Mouse (Mus musculus): ENCODE measurements around the gene Slc27a3.

Gene Slc27a3

GRCm38 (mm10) chr3:90389511-90390490, at the start of gene Slc27a3:
TSS of gene Slc27a3 (minus strand) at chr3:90389938.
- in situ Hi-C loops (cut with MboI, MseI): no loop called here

DNA sequence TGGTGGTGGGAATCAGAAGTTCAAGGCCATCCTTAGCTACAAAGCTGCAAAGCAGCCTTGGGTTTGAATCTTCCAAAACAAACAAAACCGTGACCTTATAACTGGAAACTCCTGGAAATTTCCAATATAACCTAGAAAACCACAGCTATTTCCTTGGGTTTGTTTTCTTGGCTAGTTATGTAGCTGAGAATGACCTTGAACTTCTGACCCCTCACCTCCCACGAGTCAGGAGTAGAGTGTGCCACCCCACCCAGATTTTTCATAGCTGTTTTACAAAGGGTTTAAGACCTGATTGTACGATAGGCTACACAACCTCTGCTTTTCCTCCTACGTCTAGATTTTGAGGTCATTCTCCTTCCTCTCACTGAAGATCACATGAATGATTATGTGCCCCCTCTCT, 47.4 kb upstream of the Slc27a3 start:
- in situ Hi-C loops (cut with MboI, MseI): no loop called here

GRCm38 (mm10) chr3:90434073-90434730, 44.5 kb upstream of the Slc27a3 start:
- in situ Hi-C loops (cut with MboI, MseI): no loop called here

GRCm38 (mm10) chr3:90433381-90434020, 43.8 kb upstream of the Slc27a3 start, which contains the start of gene Ints3:
TSS of gene Ints3 (minus strand) at chr3:90433622.
- in situ Hi-C loops (cut with MboI, MseI): no loop called here

- in situ Hi-C loops (cut with MboI, MseI): no loop called here
Observed at GRCm38 (mm10) chr3:90432811-90433219, 43.1 kb upstream of the Slc27a3 start.

GRCm38 (mm10) chr3:90432348-90432747, 42.6 kb upstream of the Slc27a3 start:
- in situ Hi-C loops (cut with MboI, MseI): no loop called here

DNA sequence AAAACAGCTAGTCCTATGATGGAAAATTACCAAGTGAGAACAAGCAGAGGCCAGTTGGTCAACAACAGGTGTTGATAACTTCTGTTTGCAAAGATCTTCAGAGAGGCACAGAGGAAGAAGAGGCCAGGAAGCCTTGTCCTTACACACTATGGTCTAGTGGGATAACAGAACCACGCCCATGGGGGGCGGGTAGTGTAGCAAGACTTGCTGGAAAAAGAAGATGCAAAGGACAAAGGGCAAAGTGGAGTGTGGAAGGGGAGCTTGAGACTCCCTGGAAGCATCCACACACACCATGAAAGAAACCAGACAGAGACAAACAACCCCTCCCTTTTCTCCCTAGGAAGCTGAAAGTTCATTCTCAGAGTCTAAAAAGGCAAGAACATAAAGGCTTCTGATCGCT, 39.8 kb upstream of the Slc27a3 start:
- in situ Hi-C loops (cut with MboI, MseI): no loop called here

DNA sequence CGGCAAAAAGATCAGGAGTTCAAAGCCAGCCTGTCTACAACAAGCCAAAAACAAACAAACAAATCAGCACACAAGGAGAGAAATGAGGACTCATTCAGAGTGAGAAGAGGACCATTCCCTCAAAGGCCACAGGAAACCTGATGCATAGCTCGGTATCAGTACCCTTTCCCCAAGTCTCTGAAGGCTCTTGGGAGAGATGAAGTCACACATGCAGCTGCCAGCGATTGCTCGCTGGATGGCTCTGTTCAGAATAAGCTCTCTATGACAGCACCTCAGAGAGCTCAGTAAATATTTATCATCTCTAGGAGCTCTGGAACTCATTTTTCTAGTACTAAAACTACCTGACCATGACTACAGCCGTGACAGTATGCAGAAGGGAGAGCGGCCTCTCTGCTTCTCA, 38.4 kb upstream of the Slc27a3 start:
- in situ Hi-C loops (cut with MboI, MseI): no loop called here

- in situ Hi-C loops (cut with MboI, MseI): no loop called here
Observed at GRCm38 (mm10) chr3:90427574-90427973, 37.8 kb upstream of the Slc27a3 start.

- in situ Hi-C loops (cut with MboI, MseI): no loop called here
Observed at GRCm38 (mm10) chr3:90425499-90425898, 35.8 kb upstream of the Slc27a3 start.

GRCm38 (mm10) chr3:90423549-90423948, 33.8 kb upstream of the Slc27a3 start:
- in situ Hi-C loops (cut with MboI, MseI): no loop called here

GRCm38 (mm10) chr3:90420696-90421095, 31.0 kb upstream of the Slc27a3 start:
- in situ Hi-C loops (cut with MboI, MseI): no loop called here

GRCm38 (mm10) chr3:90413011-90413396, 23.3 kb upstream of the Slc27a3 start:
- in situ Hi-C loops (cut with MboI, MseI): no loop called here

DNA sequence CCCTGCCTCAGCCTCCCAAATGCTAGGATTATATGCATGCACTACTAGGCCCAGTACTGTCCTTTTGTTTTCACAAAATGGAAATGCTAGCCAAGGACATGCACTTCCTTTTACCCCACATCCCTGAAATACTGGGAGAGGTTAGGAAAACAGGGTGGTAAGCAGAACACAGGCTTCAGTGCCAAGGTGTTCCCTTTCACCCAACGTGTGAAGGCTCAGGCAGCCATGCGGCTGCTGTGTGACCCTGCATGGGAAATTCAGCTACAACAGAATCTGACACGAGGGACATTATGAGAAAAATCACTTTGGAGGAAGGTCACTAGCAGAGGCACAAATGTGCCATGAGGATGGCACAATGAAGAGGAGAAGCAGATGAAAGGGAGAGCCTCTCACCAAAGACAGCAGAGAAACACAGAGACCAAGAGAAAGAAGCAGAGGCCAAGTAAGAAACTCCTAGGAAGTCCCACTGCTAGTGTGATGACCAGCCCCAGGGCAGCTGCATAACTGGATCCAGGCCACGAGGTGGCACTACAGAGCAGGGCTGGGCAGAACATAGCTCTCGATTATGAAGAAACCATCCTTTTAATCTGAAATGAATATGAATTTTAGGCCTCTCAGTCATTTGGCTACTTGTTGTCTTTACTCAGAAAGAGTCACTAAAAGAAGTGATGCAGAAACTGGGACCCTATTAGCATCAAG, 22.7 kb upstream of the Slc27a3 start:
- in situ Hi-C loops (cut with MboI, MseI): no loop called here

- in situ Hi-C loops (cut with MboI, MseI): no loop called here
Observed at GRCm38 (mm10) chr3:90408721-90409120, 19.0 kb upstream of the Slc27a3 start.

GRCm38 (mm10) chr3:90406414-90406813, 16.7 kb upstream of the Slc27a3 start:
- in situ Hi-C loops (cut with MboI, MseI): no loop called here

DNA sequence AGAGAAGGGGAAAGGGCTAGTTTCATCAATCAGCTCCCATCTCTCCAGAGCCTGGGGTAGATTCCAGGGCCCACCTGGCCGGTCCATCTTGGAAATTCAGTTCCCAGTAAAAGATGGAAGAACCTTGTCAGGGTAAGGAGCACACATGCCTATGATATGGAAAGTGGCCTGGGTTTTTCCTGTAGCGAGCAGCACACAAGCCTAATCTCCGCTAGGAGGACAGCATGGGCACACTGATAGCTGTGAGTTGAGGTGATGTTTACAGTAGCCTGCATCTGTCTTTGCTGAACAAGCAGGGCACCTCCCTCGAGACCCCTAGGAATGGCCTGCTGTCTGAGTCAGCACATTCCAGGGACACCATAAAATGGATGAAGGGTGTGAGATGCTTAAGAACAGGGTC, 14.9 kb upstream of the Slc27a3 start:
- in situ Hi-C loops (cut with MboI, MseI): no loop called here

DNA sequence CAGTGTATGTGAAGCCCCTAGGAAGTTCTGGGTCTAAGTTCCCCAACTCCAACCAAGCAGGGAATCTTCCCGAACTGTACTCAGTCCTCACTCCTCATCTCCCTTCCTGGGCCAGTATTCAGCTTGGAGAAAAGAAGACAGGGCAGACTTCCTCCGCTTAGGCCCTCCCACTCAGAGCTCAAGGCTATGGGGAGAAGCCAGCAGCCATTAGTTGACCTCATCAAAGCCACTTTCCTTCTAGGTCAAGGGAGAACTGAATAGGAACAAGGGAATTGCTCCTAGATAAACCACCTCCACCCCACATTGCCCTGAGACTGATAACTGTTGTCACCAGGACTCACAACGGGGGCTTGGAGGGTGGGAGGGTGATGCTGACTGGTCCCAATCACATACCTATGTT, 14.4 kb upstream of the Slc27a3 start:
- in situ Hi-C loops (cut with MboI, MseI): no loop called here

DNA sequence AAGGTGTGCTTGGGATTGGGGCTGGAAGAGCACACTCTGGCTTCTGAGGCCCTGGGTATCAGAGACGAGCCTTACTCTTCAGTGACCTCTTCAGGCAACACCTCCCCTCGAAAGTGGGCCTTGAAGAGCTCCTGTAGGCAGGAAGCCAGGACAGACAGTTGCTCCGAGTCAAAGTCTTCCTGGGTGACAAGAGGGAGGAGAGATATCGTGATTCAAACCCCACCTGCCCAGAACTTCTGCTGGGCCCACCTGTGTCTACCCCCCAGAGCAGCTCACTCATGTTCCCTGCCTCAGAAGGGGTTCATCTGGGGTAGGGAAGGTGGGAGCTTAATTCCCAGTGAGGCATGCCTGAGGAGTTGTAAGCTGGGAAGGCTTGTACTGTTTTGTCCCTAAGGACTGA, 11.3 kb upstream of the Slc27a3 start:
- in situ Hi-C loops (cut with MboI, MseI): no loop called here

DNA sequence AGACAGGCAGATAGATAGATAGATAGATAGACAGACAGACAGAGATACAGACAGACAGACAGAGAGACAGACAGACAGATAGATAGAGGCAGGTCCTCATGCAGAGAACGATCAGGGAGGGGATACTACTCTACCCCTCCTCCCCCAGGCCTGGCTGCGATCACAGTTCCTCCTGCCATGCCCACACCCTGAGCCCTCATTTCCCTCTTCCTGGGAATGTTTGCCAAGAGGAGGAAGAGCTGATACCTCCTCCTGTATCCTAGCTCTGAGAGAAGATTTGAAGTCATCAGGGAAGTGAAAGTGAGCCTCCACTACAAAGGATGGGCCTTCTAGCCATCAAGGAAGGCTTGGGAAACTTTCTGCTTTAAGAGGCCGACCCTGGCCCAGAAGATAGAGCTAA, 5.9 kb upstream of the Slc27a3 start:
- in situ Hi-C loops (cut with MboI, MseI): no loop called here

- in situ Hi-C loops (cut with MboI, MseI): no loop called here
Observed at GRCm38 (mm10) chr3:90392661-90393060, 2.9 kb upstream of the Slc27a3 start.

DNA sequence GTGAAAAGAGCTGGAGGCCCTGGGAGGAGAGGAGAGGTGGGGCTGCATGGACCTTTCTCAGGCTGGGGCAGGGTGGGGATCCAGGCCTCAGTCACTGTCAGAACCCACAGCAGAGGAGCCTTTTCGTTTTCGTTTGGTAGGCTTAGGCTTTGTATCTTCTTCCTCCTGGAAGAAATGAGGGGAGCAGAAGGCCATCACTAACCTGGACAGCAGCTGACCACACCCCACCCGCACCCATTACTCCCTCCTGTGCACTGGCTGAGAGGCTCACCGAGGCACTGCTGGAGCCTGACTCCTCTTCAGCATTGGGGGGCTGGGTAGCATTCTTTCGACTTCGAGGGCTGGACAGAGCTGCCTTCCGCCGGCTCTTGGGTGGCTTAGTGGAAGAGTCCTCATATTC, 2.2 kb upstream of the Slc27a3 start:
- in situ Hi-C loops (cut with MboI, MseI): no loop called here
